Mouse (Mus musculus) stomach, postnatal 0 days (tissue): ENCODE measurements around the gene Med23. TPM values are rescaled to one million over a fixed set of nuclear protein-coding genes. Genes with fewer than 3 reads are reported as not detected.

ENCODE experiments used
- ATAC-seq: fragments of 200-750 bp; cut with Nextera tagmentation; 2 replicates; pipeline ENCODE4 v1.8.0; 2017; ENCODE audit not compliant: low FRiP score, low TSS enrichment
- DNase-seq: peaks from one replicate; pipeline ENCODE4 v3.0.0-alpha.2; 2016; ENCODE audit warnings: low spot score
- H3K27ac ChIP-seq: fragments of 300-500 bp; sonication (generic); replicated peaks from 2 replicates; pipeline ENCODE4 v1.5.1; 2014; ENCODE audit warnings: mild to moderate bottlenecking, control low read depth
- H3K27me3 ChIP-seq: fragments of 300-500 bp; sonication (generic); 2 replicates; pipeline ENCODE4 v1.6.1; 2014; ENCODE audit warnings: low read length; ENCODE audit not compliant: control insufficient read depth, insufficient read depth
- H3K36me3 ChIP-seq: fragments of 300-500 bp; sonication (generic); 2 replicates; pipeline ENCODE4 v1.6.1; 2014; ENCODE audit warnings: low read length, mixed read lengths; ENCODE audit not compliant: control insufficient read depth, insufficient read depth
- H3K4me1 ChIP-seq: fragments of 300-500 bp; sonication (generic); replicated peaks from 2 replicates; pipeline ENCODE4 v1.6.1; 2014; ENCODE audit warnings: antibody characterized with exemption; ENCODE audit not compliant: control insufficient read depth, insufficient read depth
- H3K4me2 ChIP-seq: fragments of 300-500 bp; sonication (generic); replicated peaks from 2 replicates; pipeline ENCODE4 v1.6.1; 2014; ENCODE audit warnings: low read depth, mild to moderate bottlenecking, control low read depth, moderate library complexity
- H3K4me3 ChIP-seq: fragments of 300-500 bp; sonication (generic); 2 replicates; pipeline ENCODE4 v1.5.1; 2014; ENCODE audit warnings: low read depth, low read length, control low read depth
- H3K9ac ChIP-seq: fragments of 300-500 bp; sonication (generic); 2 replicates; pipeline ENCODE4 v1.6.1; 2014; ENCODE audit warnings: mild to moderate bottlenecking, low read length, control low read depth, mixed read lengths
- H3K9me3 ChIP-seq: fragments of 300-500 bp; sonication (generic); 2 replicates; pipeline ENCODE4 v1.6.1; 2016; ENCODE audit warnings: low read length; ENCODE audit not compliant: control insufficient read depth
- CTCF ChIP-seq: IDR thresholded peaks from 2 replicates; pipeline ENCODE4 v1.5.1; 2016; ENCODE audit warnings: antibody characterized with exemption, low read depth, mild to moderate bottlenecking, moderate library complexity
- EP300 ChIP-seq: optimal IDR thresholded peaks from 2 replicates; pipeline ENCODE3; 2016; ENCODE audit warnings: antibody characterized with exemption
- WGBS: fragments of 180-500 bp; shearing (Covaris S2); extraction: QIAGEN DNeasy Blood & Tissue Kit; methylation state at CpG from one replicate; pipeline ENCODE4 v1.1.7; 2014; 5-methylcytosine and 5-hydroxymethylcytosine counted together
- polyA plus RNA-seq: library from polyadenylated mRNA; unstranded; fragments of >200 nt; fragmentation: Nextera tagmentation; extraction: Ambion mirVana; gene quantifications from 2 replicates; pipeline ENCODE4 v1.2.1, GENCODE M21; 2015

The Med23 gene
- polyA plus RNA-seq, 1 experiment from 2014 or later: 5.8 TPM

- Histone ChIP-seq H3K9ac (no peak overlapping the region), H3K9me3 (no peaks in the 10 kb centered on the region), H3K27ac (no peak overlapping the region), H3K4me1 (no peaks in the 10 kb centered on the region), H3K4me3 (no peak overlapping the region), H3K36me3 (no peaks in the 10 kb centered on the region), H3K27me3 (no peaks in the 10 kb centered on the region), H3K4me2 (no peak overlapping the region)
- 93% methylated on average over 9 of the region's 9 CpGs for WGBS
- no peak for TF ChIP-seq EP300
- TF ChIP-seq CTCF: no peak
- no peak for DNase-seq
- no peak for ATAC-seq
These were observed 37.5 kb upstream of the Med23 start for GRCm38 (mm10) chr10:24832306-24832705.

DNA sequence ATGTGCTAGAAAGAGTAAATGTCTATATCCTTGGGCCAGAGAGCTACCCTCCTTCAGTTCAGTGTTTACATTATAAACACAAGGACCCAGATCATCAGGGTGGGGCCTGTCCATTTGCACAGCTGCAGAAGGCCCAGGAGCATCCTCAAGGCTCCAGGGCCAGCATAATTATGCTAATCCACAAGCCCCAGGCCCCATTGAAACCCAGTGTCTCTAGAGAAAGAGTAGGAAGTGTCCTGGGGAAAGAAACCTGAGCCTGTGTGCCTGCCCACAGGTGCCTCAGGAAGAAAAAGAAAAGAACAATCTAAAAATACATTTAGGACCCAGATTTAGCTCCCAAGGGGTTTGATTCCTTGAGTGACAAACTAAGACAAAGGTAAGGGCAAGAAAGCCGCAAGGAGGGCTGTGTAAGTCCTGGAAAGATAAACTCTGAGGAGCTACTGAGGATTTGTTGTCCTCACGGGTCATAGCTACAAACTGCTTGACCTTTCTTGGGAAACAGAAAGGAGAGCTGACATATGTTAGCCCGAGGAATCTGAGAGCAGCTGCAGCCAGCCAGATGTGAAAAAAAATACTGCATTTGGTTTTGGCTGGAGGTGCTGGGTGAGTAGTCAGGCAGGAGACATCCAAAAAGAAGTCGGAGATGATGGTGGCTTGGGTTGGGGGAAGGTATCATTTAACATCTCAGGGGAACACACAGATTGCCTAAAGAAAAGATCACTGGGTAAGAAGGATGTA lies 35.0 kb upstream of the Med23 start:
- 12% methylated on average over 4 of the region's 4 CpGs for WGBS
- ATAC-seq: no peak
- no peak for DNase-seq
- H3K4me3 ChIP-seq: no peak overlapping the region
- no peak overlapping the region for H3K27ac ChIP-seq
- H3K27me3 ChIP-seq: no peaks in the 10 kb centered on the region
- no peak overlapping the region for H3K9ac ChIP-seq
- H3K4me1 ChIP-seq: no peaks in the 10 kb centered on the region
- TF ChIP-seq CTCF: no peak
- TF ChIP-seq EP300: no peak
- H3K36me3 ChIP-seq: no peaks in the 10 kb centered on the region
- H3K9me3 ChIP-seq: no peaks in the 10 kb centered on the region
- H3K4me2 ChIP-seq: peak overlapping the region; percentile 49

- Histone ChIP-seq H3K27me3 (no peaks in the 10 kb centered on the region), H3K36me3 (no peaks in the 10 kb centered on the region), H3K9me3 (no peaks in the 10 kb centered on the region), H3K9ac (0 out of 2 replicates have a peak overlapping the region, but pooled peaks have one; percentile 0), H3K4me3 (peak overlapping the region; percentile 15), H3K4me2 (peak overlapping the region; percentile 49), H3K27ac (peak overlapping the region; percentile 53), H3K4me1 (no peaks in the 10 kb centered on the region)
- DNase-seq (peak; percentile 21), ATAC-seq (peak; percentile 73)
- no peak for TF ChIP-seq EP300
- TF ChIP-seq CTCF: peak; percentile 10; the same call in 1 of the 2 replicates
- 17% methylated on average over 12 of the region's 12 CpGs for whole genome bisulfite sequencing
These were observed 34.0 kb upstream of the Med23 start for GRCm38 (mm10) chr10:24835702-24836342.

DNA sequence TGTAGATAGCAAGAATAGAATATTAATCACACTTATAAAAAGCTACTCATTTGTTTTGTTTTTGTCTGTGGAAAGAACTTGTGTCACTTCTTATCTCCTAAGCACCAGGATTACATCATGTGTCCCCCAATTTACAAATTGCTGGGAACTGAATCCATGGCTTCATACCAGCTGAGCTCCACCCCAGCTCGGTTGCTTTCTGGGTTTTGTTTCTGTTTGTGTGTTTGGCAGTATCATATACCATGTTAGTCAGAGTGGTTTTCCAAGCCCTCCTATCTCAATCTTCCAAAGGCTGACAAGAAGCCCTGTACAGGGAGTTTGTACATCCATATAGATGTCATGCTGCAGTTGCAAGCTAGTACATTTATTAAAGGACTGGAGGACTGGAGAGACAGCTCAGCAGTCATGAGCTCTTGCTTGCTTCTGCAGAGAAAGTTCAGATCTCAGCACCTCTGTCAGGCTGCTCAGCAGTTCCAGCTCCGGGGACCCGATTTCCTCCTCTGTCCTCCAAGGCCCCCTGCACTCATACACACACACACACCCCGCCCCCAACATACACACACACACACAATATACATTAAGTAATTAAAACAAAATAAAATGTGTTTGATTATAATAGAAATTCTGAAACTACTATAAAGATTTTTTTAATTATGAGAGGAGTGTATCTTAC lies 33.3 kb upstream of the Med23 start:
- DNase-seq (no peak), ATAC-seq (0 out of 2 replicates have a peak, but pooled peaks have one; percentile 54)
- Histone ChIP-seq H3K4me2 (peak overlapping the region; percentile 49; the same call in 1 of the 2 replicates), H3K4me1 (no peaks in the 10 kb centered on the region), H3K4me3 (peak overlapping the region; percentile 15), H3K36me3 (no peaks in the 10 kb centered on the region), H3K9ac (no peak overlapping the region), H3K9me3 (no peaks in the 10 kb centered on the region), H3K27me3 (no peaks in the 10 kb centered on the region), H3K27ac (no peak overlapping the region)
- 43% methylated on average over 4 of the region's 4 CpGs for WGBS
- TF ChIP-seq EP300 (no peak), CTCF (no peak)

DNA sequence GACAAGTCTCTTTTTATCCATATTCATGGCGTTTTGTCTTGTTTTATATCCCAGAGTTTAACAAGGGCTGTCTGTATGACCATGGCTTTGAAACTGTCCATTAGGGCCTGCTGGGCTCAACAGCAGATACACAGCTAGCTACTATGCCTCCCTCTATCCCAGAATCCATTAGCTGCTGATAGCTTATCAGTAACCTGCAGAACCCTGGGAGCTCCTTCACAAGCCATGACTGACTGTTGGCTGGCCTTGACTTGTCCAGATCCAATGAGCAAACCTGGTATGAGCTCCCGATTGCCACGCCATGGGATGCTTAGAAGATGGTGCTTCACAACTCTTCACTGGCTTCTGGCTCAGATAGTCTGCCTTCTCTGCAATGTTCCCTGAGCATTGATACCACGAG lies 29.0 kb upstream of the Med23 start:
- 88% methylated on average over 4 of the region's 4 CpGs for WGBS
- no peak for TF ChIP-seq EP300
- no peak for TF ChIP-seq CTCF
- H3K9ac ChIP-seq: no peak overlapping the region
- no peaks in the 10 kb centered on the region for H3K36me3 ChIP-seq
- H3K4me3 ChIP-seq: no peak overlapping the region
- DNase-seq: no peak
- no peak overlapping the region for H3K27ac ChIP-seq
- ATAC-seq: no peak
- H3K9me3 ChIP-seq: 0 out of 2 replicates have a peak, but pooled peaks cover 3% of the 10 kb centered on the region
- H3K27me3 ChIP-seq: no peaks in the 10 kb centered on the region
- no peak overlapping the region for H3K4me2 ChIP-seq
- H3K4me1 ChIP-seq: no peaks in the 10 kb centered on the region
